Mouse (Mus musculus): Measurements from ENCODE around the gene C2cd2l. TPM values are rescaled to one million over a fixed set of nuclear protein-coding genes. Genes with fewer than 3 reads are reported as not detected.
"Not testable (repeated sequence)": the region's sequence is repeated elsewhere in the genome, so short reads cannot be mapped to it uniquely, and the experiment has no call there.

C2cd2l gene
- polyA plus RNA-seq, 1 experiment from 2014 or later, result 6.7 TPM

GRCm38 (mm10) chr9:44305466-44306079, 14.5 kb downstream of the C2cd2l start, which contains the start of gene Hinfp:
TSS of gene Hinfp (minus strand) at chr9:44305671.
- no peaks in the 10 kb centered on the region for H3K9me3 ChIP-seq (ENCODE audit: low read depth, low read length)
- TF ChIP-seq CTCF (IDR thresholded peaks at IDR 0.05; ENCODE audit: low read depth), result no peak
- peak; percentile 100 for DNase-seq
- peaks cover 25% of the 10 kb centered on the region for H3K36me3 ChIP-seq (ENCODE audit: insufficient read depth)
- peak within 1 kb of the TSS; percentile 87 for H3K9ac ChIP-seq
- H3K4me2 ChIP-seq, result peak within 1 kb of the TSS; percentile 84
- 0 out of 2 replicates have a peak, but pooled peaks cover under 1% of the 10 kb centered on the region for H3K4me1 ChIP-seq (ENCODE audit: insufficient read depth)
- peak within 1 kb of the TSS; percentile 97 for H3K4me3 ChIP-seq (ENCODE audit: low read depth, low read length)
- WGBS, result under 1% methylated on average over 54 of the region's 54 CpGs
- no peaks in the 10 kb centered on the region for H3K27me3 ChIP-seq (ENCODE audit: insufficient read depth, low read length)
- ATAC-seq (ENCODE audit: insufficient read depth), result peak; percentile 99
- H3K27ac ChIP-seq (ENCODE audit: low read depth), result peak within 1 kb of the TSS; percentile 54

GRCm38 (mm10) chr9:44300001-44300400, 20.1 kb downstream of the C2cd2l start:
- not testable (repeated sequence) for H3K9ac ChIP-seq; H3K4me1 ChIP-seq (ENCODE audit: insufficient read depth); H3K27ac ChIP-seq (ENCODE audit: low read depth); H3K4me3 ChIP-seq (ENCODE audit: low read depth, low read length); H3K27me3 ChIP-seq (ENCODE audit: insufficient read depth, low read length); ATAC-seq (ENCODE audit: insufficient read depth); H3K4me2 ChIP-seq; DNase-seq; H3K9me3 ChIP-seq (ENCODE audit: low read depth, low read length)
- peaks cover 78% of the 10 kb centered on the region for H3K36me3 ChIP-seq (ENCODE audit: insufficient read depth)
- WGBS, result 86% methylated on average over 3 of the region's 3 CpGs

- Histone ChIP-seq H3K4me1 (ENCODE audit: insufficient read depth) (peaks cover 4% of the 10 kb centered on the region; the same call in 1 of the 2 replicates), H3K4me3 (ENCODE audit: low read depth, low read length) (no peak overlapping the region), H3K4me2 (no peak overlapping the region), H3K36me3 (ENCODE audit: insufficient read depth) (peaks cover 48% of the 10 kb centered on the region), H3K9me3 (ENCODE audit: low read depth, low read length) (no peaks in the 10 kb centered on the region), H3K27me3 (ENCODE audit: insufficient read depth, low read length) (peaks cover 20% of the 10 kb centered on the region), H3K27ac (ENCODE audit: low read depth) (no peak overlapping the region), H3K9ac (no peak overlapping the region)
- DNase-seq (peak; percentile 71), ATAC-seq (ENCODE audit: insufficient read depth) (no peak)
- peak; percentile 66 for TF ChIP-seq CTCF (IDR thresholded peaks at IDR 0.05; ENCODE audit: low read depth)
- 65% methylated on average over 3 of the region's 3 CpGs for WGBS
Observed at GRCm38 (mm10) chr9:44292490-44292889, 27.6 kb downstream of the C2cd2l start.

- H3K36me3 ChIP-seq (ENCODE audit: insufficient read depth), result peaks cover 16% of the 10 kb centered on the region; the same call in 1 of the 2 replicates
- no peak overlapping the region for H3K27ac ChIP-seq (ENCODE audit: low read depth)
- TF ChIP-seq CTCF (IDR thresholded peaks at IDR 0.05; ENCODE audit: low read depth), result no peak
- H3K9ac ChIP-seq, result no peak overlapping the region
- H3K27me3 ChIP-seq (ENCODE audit: insufficient read depth, low read length), result peaks cover 27% of the 10 kb centered on the region
- WGBS, result 11% methylated on average over 11 of the region's 11 CpGs
- peaks cover 4% of the 10 kb centered on the region; the same call in 1 of the 2 replicates for H3K4me1 ChIP-seq (ENCODE audit: insufficient read depth)
- no peaks in the 10 kb centered on the region for H3K9me3 ChIP-seq (ENCODE audit: low read depth, low read length)
- H3K4me3 ChIP-seq (ENCODE audit: low read depth, low read length), result peak overlapping the region; percentile 63; the same call in 1 of the 2 replicates
- DNase-seq (peak; percentile 20), ATAC-seq (ENCODE audit: insufficient read depth) (no peak)
- peak overlapping the region; percentile 97 for H3K4me2 ChIP-seq
Observed at GRCm38 (mm10) chr9:44288959-44289291, 31.2 kb downstream of the C2cd2l start.

- peak within 1 kb of the TSS; percentile 63 for H3K4me3 ChIP-seq (ENCODE audit: low read depth, low read length)
- H3K9me3 ChIP-seq (ENCODE audit: low read depth, low read length), result no peaks in the 10 kb centered on the region
- TF ChIP-seq CTCF (IDR thresholded peaks at IDR 0.05; ENCODE audit: low read depth), result no peak
- peaks cover 27% of the 10 kb centered on the region for H3K27me3 ChIP-seq (ENCODE audit: insufficient read depth, low read length)
- peaks cover 4% of the 10 kb centered on the region; the same call in 1 of the 2 replicates for H3K4me1 ChIP-seq (ENCODE audit: insufficient read depth)
- H3K27ac ChIP-seq (ENCODE audit: low read depth), result 0 out of 2 replicates have a peak within 1 kb of the TSS, but pooled peaks have one; percentile 30
- ATAC-seq (ENCODE audit: insufficient read depth), result peak; percentile 65
- peak within 1 kb of the TSS; percentile 64 for H3K9ac ChIP-seq
- WGBS, result under 1% methylated on average over 38 of the region's 38 CpGs
- peak; percentile 56 for DNase-seq
- H3K36me3 ChIP-seq (ENCODE audit: insufficient read depth), result peaks cover 10% of the 10 kb centered on the region; the same call in 1 of the 2 replicates
- H3K4me2 ChIP-seq, result peak within 1 kb of the TSS; percentile 97
Observed at GRCm38 (mm10) chr9:44288076-44288958, 31.8 kb downstream of the C2cd2l start, which contains the start of gene Abcg4. TSS of gene Abcg4 (minus strand) at chr9:44288615.

GRCm38 (mm10) chr9:44287401-44288075, 32.5 kb downstream of the C2cd2l start:
- ATAC-seq (ENCODE audit: insufficient read depth), result peak; percentile 57
- WGBS, result under 1% methylated on average over 45 of the region's 47 CpGs
- H3K36me3 ChIP-seq (ENCODE audit: insufficient read depth), result peaks cover 3% of the 10 kb centered on the region; the same call in 1 of the 2 replicates
- H3K27me3 ChIP-seq (ENCODE audit: insufficient read depth, low read length), result peaks cover 27% of the 10 kb centered on the region
- H3K4me3 ChIP-seq (ENCODE audit: low read depth, low read length), result peak overlapping the region; percentile 63
- peak overlapping the region; percentile 97 for H3K4me2 ChIP-seq
- H3K9ac ChIP-seq, result peak overlapping the region; percentile 64
- TF ChIP-seq CTCF (IDR thresholded peaks at IDR 0.05; ENCODE audit: low read depth), result no peak
- no peak overlapping the region for H3K27ac ChIP-seq (ENCODE audit: low read depth)
- DNase-seq, result peak; percentile 37
- no peaks in the 10 kb centered on the region for H3K9me3 ChIP-seq (ENCODE audit: low read depth, low read length)
- peaks cover 4% of the 10 kb centered on the region; the same call in 1 of the 2 replicates for H3K4me1 ChIP-seq (ENCODE audit: insufficient read depth)

All from lung, embryonic 14.5 days (tissue).